Mouse (Mus musculus) adrenal gland (tissue): ENCODE measurements at regions not wholly inside any gene's neighbourhood (a gene's known extent, or its start where the extent isn't known, plus 50 kb on each side); places are given as distances from the start of the nearest gene placed in this dataset.
"Not testable (repeated sequence)": the region's sequence is repeated elsewhere in the genome, so short reads cannot be mapped to it uniquely, and the experiment has no call there.

ENCODE experiments used
- intact Hi-C: fragments of 180-260 bp; cut with DNase I; formaldehyde crosslinking; loops from one replicate; pipeline ENCODE4 v1.15.1; 2025

DNA sequence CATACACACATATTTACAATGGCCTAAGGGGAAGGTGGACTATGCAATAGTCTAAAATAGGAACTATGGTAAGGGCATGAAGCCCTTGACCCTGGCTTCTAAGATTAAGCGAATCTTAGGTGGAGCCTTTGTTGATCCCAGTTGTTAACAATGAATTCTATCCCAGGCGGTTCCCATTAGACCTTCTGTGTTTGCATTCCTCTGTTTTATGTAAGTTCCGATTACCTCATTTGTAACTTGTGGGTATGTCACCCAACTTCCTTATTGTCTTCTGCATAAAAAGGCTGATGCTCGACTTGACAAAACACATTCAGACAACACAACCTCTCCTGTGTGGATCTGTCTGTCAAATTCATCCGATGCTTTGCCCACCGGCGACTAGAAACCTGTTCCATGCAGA lies 335.6 kb downstream of the Gm11232 start:
- intact Hi-C loops, result not testable (repeated sequence)

- intact Hi-C loops, result no loop called here
These were observed 347.9 kb downstream of the Gm11232 start for GRCm38 (mm10) chr4:71409867-71410266.

DNA sequence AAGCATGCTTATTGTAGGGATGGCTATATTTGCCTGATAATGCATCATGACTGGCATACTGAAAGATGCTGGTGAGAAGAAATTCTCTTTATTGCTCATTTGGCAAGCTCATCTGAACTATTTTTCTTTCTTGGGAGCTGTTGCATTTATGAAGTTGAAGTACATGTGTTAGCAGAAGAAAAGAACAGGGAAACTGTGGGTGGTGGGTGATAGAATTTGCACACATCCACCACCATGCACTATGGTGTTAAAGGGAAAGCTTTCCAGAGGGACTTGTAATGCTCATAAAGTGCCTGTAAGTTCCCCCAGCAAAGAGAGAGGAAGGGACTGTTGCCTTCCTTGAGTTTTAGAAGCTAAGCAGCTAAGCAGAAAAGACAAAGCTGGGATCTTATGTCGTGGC lies 367.3 kb downstream of the Gm11232 start:
- intact Hi-C loops, result no loop called here

DNA sequence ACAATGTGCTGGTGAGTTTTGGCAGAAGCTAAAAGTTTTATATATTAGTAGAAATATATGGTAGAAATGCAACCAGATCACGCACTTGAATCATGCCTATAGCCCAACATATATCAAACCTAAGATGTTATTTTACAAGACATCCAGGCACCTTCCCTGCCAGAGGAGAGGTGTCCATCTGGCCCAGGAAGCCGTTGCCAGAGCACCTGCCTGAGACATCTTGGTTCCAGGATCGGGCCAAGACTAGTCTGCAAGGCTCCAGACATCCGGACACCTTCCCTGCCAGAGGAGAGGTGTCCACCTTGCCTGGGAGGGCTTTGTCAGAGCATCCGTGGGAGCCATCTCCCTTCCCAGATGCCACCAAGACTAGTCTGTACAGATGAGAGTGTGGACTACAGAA lies 388.5 kb downstream of the Gm11232 start:
- intact Hi-C loops, result no loop called here

DNA sequence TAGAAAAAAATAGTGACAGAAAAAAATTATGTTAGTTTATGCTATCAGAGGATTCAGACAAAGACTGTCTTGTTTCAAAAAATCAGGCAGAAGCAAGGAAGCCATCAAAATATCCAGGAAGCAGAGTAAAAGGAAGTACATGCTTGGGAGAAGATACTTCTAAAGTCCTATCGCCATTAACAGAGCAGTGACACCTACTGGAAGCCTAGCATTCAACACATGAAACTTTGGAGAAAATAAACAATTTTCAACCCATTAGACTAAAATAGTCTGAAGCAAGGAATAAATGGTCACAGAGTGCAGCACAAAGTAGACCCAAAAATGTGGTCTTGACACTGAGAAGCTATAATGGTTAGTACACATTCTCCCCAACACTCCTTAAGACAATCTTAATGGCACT lies 394.0 kb downstream of the Gm11232 start:
- intact Hi-C loops, result no loop called here

- intact Hi-C loops, result no loop called here
These were observed 400.1 kb downstream of the Gm11232 start for GRCm38 (mm10) chr4:71357626-71358025.

- intact Hi-C loops, result no loop called here
These were observed 401.1 kb downstream of the Gm11232 start for GRCm38 (mm10) chr4:71356714-71357113.

DNA sequence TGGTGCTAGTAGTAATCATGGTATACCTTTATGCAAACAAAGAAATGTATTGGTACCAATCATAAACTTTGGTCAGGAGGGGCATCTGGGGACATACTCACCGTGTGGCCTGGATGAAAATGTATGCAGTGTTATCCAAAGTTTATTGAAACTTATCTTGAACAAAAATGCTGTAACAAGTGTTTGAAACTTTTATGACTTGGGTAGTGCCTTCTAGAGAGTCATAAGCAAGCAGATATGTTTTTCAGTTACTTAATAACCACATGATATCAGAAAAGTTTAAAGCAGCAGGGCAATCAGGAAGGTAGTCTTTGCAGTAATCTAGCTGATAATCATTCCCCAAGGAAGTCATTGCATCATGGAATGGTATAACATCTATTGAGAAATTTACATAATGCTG lies 401.5 kb downstream of the Gm11232 start:
- intact Hi-C loops, result no loop called here

- intact Hi-C loops, result no loop called here
These were observed 405.9 kb downstream of the Gm11232 start for GRCm38 (mm10) chr4:71351880-71352279.

DNA sequence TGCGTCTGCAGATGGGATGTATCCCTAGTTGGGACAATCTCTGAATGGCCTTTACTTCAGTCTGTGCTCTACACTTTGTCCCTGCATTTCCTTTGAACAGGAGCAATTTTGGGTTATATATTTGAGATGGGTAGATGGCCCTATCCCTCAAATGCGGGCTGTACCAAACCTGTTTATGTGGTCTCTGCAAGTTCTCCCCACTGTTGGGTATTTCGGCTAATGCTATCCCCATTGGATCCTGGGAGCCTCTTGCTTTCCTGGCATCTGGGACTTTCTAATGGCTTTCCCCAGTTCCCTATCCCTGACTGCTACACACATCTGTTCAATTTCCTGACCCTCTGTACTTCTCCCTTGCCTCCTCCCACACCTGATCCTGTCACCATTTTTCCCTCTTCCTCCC lies 414.7 kb downstream of the Gm11232 start:
- intact Hi-C loops, result no loop called here

GRCm38 (mm10) chr4:71338582-71338981 lies 419.2 kb downstream of the Gm11232 start:
- intact Hi-C loops, result loop anchor here (10.0 kb wide), 1 partner anchor 734 kb away; no protein-coding TSS in a partner anchor

GRCm38 (mm10) chr4:71332672-71333071 lies 425.1 kb downstream of the Gm11232 start:
- intact Hi-C loops, result loop anchor here (5.0 to 10.0 kb wide), 2 partner anchors 425 to 728 kb away; no protein-coding TSS in a partner anchor

- intact Hi-C loops, result loop anchor here (5.0 to 10.0 kb wide), 2 partner anchors 425 to 727 kb away; no protein-coding TSS in a partner anchor
These were observed 425.7 kb downstream of the Gm11232 start for GRCm38 (mm10) chr4:71332018-71332417.

GRCm38 (mm10) chr4:71316605-71317004 lies 441.2 kb downstream of the Gm11232 start:
- intact Hi-C loops, result no loop called here

- intact Hi-C loops, result no loop called here
These were observed 450.6 kb downstream of the Gm11232 start for GRCm38 (mm10) chr4:71307176-71307612.

DNA sequence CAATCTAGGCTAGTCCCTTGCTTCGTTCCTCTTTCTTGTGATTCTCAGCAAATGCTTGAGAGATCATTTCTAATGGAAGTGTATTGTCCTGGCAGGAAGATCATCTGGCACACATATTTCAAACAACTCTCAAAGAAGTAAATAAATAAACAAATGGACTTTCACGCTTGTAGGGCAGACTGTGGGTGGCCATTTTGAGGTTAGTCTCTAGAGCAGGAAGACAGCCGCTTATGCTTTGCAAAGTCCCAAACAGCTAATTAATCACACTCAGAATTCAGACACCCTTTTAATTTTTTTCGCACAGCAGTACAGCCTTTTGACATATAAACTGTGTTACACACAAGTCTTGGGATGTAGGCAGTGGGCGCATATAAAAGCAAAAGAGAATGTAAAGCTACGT lies 451.1 kb downstream of the Gm11232 start:
- intact Hi-C loops, result no loop called here

DNA sequence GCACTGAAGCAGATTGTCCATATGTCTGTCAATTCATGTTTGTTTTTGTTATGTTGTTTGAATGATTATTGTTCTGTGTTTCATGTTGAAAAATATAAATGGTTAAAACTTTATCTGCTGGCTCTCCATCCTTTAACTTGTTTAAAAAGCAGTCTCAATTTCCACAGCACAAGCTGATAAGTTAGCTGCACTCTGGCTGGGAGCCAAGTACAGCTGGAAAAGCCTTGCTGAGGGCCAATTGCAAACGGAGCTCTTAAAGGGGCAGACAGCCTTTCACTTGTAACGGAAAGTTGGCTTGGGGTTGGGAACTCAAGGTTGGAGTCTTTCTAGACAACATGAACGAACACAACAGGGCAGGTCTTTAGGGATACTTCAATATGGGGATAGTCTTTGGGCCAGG lies 462.0 kb downstream of the Gm11232 start:
- intact Hi-C loops, result not testable (repeated sequence)

- intact Hi-C loops, result no loop called here
These were observed 466.0 kb downstream of the Gm11232 start for GRCm38 (mm10) chr4:71291741-71292149.

DNA sequence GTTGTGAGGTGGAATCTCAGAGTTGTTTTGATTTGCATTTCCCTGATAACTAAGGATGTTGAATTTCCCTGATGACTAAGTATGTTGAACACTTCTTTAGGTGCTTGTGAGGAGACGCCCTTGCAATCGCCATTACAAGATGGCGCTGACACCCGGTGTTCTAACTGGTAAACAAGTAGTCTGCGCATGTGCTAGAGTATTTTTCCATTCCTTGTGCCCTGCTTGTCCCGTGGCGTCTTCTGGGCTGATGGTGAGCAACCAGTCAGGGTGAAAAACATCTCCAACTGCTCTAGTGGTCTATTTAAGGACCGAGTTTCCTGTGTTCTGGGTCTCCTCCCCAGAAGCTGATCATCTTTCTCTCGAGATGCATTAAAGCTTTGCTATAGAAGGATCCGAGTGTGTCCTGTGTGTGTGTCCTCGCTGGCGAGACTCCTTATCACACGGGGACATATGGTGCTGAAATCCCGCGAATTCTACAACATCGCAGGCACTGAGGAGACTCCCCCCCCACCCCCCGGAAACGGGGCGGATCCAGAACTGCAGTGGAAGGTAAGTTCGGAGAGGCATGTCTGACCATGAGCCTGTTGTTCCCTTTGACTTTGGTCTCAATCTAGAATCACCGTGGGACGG lies 466.5 kb downstream of the Gm11232 start:
- intact Hi-C loops, result not testable (repeated sequence)

- intact Hi-C loops, result no loop called here
These were observed 474.6 kb downstream of the Gm11232 start for GRCm38 (mm10) chr4:71283147-71283546.

GRCm38 (mm10) chr4:71279710-71280109 lies 478.1 kb downstream of the Gm11232 start:
- intact Hi-C loops, result no loop called here

GRCm38 (mm10) chr4:71259897-71260296 lies 497.9 kb downstream of the Gm11232 start:
- intact Hi-C loops, result no loop called here

GRCm38 (mm10) chr4:71230497-71230872 lies 527.3 kb downstream of the Gm11232 start:
- intact Hi-C loops, result no loop called here
